Mouse (Mus musculus): ENCODE results near the gene Sox11. TPM values are rescaled to one million over a fixed set of nuclear protein-coding genes. Genes with fewer than 3 reads are reported as not detected.
A peak's percentile ranks its signal among the peaks of the same experiment; 100 is the strongest.

Sox11 gene
- total RNA-seq, 1 experiment = 10.1 TPM

DNA sequence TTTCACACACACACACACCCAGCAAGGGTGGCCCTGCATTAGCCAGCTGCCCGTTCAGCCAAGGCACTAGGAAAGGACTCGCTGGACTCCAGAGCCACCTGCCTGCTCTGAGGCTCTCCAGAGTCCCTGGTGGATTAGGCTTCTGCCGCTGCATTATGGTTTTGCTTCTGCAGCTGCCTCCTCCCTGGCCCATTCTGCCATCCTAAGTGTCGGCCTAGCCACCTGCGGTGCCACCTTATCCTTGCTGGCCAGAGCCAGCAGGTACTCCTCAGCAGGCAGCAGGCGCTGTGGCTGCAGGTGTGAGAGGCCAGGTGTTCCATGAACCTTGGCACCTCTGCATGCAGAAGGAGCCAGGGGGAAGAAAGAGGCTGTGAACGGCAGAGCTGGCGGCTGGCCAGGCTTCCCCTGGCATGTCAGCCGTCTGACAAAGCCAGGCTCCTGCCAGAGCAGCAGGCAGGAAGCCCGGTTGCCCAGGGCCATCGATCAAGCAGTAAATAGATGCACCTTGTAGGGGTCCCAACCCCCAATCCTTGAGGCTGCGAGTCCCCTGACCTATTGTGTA, 14.8 kb upstream of the Sox11 start:
- no peaks in the 10 kb centered on the region for H3K4me1 ChIP-seq (ENCODE audit: control insufficient read depth in 2 of 2, insufficient read depth in 2 of 2, low read length in 2 of 2, poor library complexity in 1 of 2)
- no peaks in the 10 kb centered on the region for H3K9me3 ChIP-seq (ENCODE audit: control insufficient read depth, insufficient read depth, low read depth, low read length)
- no peak overlapping the region for H3K27ac ChIP-seq (ENCODE audit: insufficient read depth, low read depth, low read length, poor library complexity, severe bottlenecking)
- no peak overlapping the region for H3K4me3 ChIP-seq (ENCODE audit: insufficient read depth in 1 of 2, low read depth in 1 of 2, low read length in 2 of 2, poor library complexity in 1 of 2, severe bottlenecking in 1 of 2)
- no peaks in the 10 kb centered on the region for H3K36me3 ChIP-seq (ENCODE audit: control insufficient read depth, insufficient read depth, low read length, poor library complexity, severe bottlenecking)
- H3K9ac ChIP-seq (ENCODE audit: insufficient read depth, low read depth, low read length, poor library complexity, severe bottlenecking) = no peak overlapping the region
- in situ Hi-C loops (cut with MboI; ENCODE audit: low sequenced_read_pairs in 2 of 2, unreplicated experiment in 2 of 2) = no loop called here
- DNase-seq (ENCODE audit: low read depth, low spot score) = no peak
- TF ChIP-seq ZC3H11A (IDR thresholded peaks at IDR 0.05; ENCODE audit: borderline replicate concordance, low read depth, low read length) (no peak), MAFK (IDR thresholded peaks at IDR 0.05; ENCODE audit: insufficient read depth, low read depth, low read length) (no peak), HCFC1 (IDR thresholded peaks at IDR 0.05; ENCODE audit: borderline replicate concordance, insufficient read depth, low read length) (no peak), CHD2 (IDR thresholded peaks at IDR 0.05; ENCODE audit: low read depth, low read length) (no peak), ZNF384 (IDR thresholded peaks at IDR 0.05; ENCODE audit: low read depth, low read length) (no peak)

GRCm38 (mm10) chr12:27356571-27356970, 14.2 kb upstream of the Sox11 start:
- H3K36me3 ChIP-seq (ENCODE audit: control insufficient read depth, insufficient read depth, low read length, poor library complexity, severe bottlenecking) = no peaks in the 10 kb centered on the region
- in situ Hi-C loops (cut with MboI; ENCODE audit: low sequenced_read_pairs in 2 of 2, unreplicated experiment in 2 of 2) = no loop called here
- TF ChIP-seq CHD2 (IDR thresholded peaks at IDR 0.05; ENCODE audit: low read depth, low read length) (no peak), ZC3H11A (IDR thresholded peaks at IDR 0.05; ENCODE audit: borderline replicate concordance, low read depth, low read length) (no peak), HCFC1 (IDR thresholded peaks at IDR 0.05; ENCODE audit: borderline replicate concordance, insufficient read depth, low read length) (no peak), ZNF384 (IDR thresholded peaks at IDR 0.05; ENCODE audit: low read depth, low read length) (no peak), MAFK (IDR thresholded peaks at IDR 0.05; ENCODE audit: insufficient read depth, low read depth, low read length) (no peak)
- no peak overlapping the region for H3K9ac ChIP-seq (ENCODE audit: insufficient read depth, low read depth, low read length, poor library complexity, severe bottlenecking)
- DNase-seq (ENCODE audit: low read depth, low spot score) = no peak
- H3K4me3 ChIP-seq (ENCODE audit: insufficient read depth in 1 of 2, low read depth in 1 of 2, low read length in 2 of 2, poor library complexity in 1 of 2, severe bottlenecking in 1 of 2) = no peak overlapping the region
- no peaks in the 10 kb centered on the region for H3K9me3 ChIP-seq (ENCODE audit: control insufficient read depth, insufficient read depth, low read depth, low read length)
- H3K4me1 ChIP-seq (ENCODE audit: control insufficient read depth in 2 of 2, insufficient read depth in 2 of 2, low read length in 2 of 2, poor library complexity in 1 of 2) = no peaks in the 10 kb centered on the region
- no peak overlapping the region for H3K27ac ChIP-seq (ENCODE audit: insufficient read depth, low read depth, low read length, poor library complexity, severe bottlenecking)

DNA sequence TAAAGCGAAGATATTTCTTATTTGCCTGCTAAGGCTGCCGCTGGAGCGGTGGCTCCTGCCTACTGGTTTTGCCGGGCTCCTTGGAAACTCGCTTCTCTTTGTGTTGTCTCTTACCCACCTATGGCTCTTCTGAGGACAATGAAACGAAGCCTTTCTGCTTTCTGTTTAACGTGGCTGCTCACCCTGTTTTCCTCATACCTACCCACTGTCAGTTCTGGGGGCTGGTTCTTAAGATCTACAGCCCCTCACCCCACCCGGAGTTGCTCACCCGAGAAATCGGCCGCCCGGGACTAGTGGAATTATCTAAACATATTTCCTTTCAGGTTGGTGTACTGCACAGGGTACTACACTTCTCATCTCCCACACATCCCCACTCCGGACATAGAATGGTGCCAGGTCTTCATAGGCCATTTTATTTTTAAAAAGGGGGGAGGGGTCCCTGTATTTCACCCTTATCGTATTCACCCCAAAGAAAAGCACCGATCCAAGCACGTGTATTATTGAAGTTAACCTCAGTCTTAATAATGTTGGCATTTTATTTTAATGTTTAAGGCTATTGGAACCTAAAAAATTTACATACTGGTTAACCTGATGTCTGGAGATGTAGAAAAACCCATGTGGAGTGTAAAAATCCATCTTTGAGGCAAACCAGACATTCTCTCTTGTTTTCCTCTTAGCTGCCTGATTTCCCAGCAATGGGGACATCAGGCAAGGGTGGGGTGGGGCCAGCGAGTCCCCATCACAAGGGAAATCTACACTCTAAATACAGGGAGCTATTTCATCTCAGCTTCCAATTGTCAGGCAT, 1.4 kb upstream of the Sox11 start:
- in situ Hi-C loops (cut with MboI; ENCODE audit: low sequenced_read_pairs in 2 of 2, unreplicated experiment in 2 of 2) = no loop called here
- no peak for DNase-seq (ENCODE audit: low read depth, low spot score)
- Histone ChIP-seq H3K9ac (ENCODE audit: insufficient read depth, low read depth, low read length, poor library complexity, severe bottlenecking) (no peak overlapping the region), H3K36me3 (ENCODE audit: control insufficient read depth, insufficient read depth, low read length, poor library complexity, severe bottlenecking) (no peaks in the 10 kb centered on the region), H3K9me3 (ENCODE audit: control insufficient read depth, insufficient read depth, low read depth, low read length) (no peaks in the 10 kb centered on the region), H3K4me3 (ENCODE audit: insufficient read depth in 1 of 2, low read depth in 1 of 2, low read length in 2 of 2, poor library complexity in 1 of 2, severe bottlenecking in 1 of 2) (peak overlapping the region; percentile 75 to 79), H3K4me1 (ENCODE audit: control insufficient read depth in 2 of 2, insufficient read depth in 2 of 2, low read length in 2 of 2, poor library complexity in 1 of 2) (peaks cover 2 to 3% of the 10 kb centered on the region in 2 experiments; a peak in 3 of 4 replicates), H3K27ac (ENCODE audit: insufficient read depth, low read depth, low read length, poor library complexity, severe bottlenecking) (no peak overlapping the region)
- TF ChIP-seq MAFK (IDR thresholded peaks at IDR 0.05; ENCODE audit: insufficient read depth, low read depth, low read length) (no peak), CHD2 (IDR thresholded peaks at IDR 0.05; ENCODE audit: low read depth, low read length) (no peak), HCFC1 (IDR thresholded peaks at IDR 0.05; ENCODE audit: borderline replicate concordance, insufficient read depth, low read length) (no peak), ZC3H11A (IDR thresholded peaks at IDR 0.05; ENCODE audit: borderline replicate concordance, low read depth, low read length) (no peak), ZNF384 (IDR thresholded peaks at IDR 0.05; ENCODE audit: low read depth, low read length) (no peak)

DNA sequence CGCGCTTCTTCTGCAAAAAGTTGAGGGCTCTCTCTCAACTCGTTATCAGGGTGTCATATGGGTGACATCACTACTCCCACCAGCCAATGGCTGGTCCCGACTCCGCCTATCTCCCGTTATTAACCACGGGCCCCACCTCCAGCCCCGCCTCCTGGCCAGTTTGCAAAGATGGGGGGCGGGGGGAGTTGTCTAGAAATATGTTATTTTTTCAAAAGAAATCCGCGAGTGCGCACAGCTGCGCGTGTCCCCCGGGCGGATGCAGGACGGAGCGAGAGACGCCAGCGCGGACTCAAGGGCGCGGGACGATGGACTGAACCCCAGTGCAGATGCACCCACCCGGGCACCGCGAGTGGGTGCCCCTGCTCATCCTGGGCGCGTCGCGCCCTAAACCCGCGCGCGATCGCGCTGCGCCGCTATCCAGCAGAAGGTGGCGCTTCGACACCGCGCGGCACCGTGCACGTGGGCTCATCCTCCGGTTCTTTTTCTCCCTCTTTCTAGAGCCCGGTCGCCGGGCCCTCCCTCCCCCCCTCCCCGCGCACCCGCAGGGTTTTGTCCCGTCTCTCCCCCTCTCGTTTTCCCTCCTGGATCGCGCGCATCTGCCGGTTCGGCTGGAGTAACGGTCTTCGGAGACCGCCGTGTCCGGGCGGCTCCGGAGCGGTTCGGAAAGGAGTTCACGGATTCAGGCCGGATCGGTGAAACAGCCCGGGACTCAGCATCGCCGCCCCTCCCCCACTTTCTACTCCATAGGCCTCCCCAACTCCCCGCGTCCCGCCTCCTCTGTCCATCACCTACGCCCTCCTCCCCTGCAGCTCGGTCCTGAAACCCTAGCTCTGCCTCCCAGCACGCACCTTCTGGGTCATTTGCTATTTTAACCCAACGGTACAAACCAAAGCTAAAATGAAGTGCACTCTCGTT, 574 bp upstream of the Sox11 start:
- TF ChIP-seq ZNF384 (IDR thresholded peaks at IDR 0.05; ENCODE audit: low read depth, low read length) (no peak), ZC3H11A (IDR thresholded peaks at IDR 0.05; ENCODE audit: borderline replicate concordance, low read depth, low read length) (no peak), HCFC1 (IDR thresholded peaks at IDR 0.05; ENCODE audit: borderline replicate concordance, insufficient read depth, low read length) (no peak), CHD2 (IDR thresholded peaks at IDR 0.05; ENCODE audit: low read depth, low read length) (no peak), MAFK (IDR thresholded peaks at IDR 0.05; ENCODE audit: insufficient read depth, low read depth, low read length) (no peak)
- Histone ChIP-seq H3K9ac (ENCODE audit: insufficient read depth, low read depth, low read length, poor library complexity, severe bottlenecking) (peak overlapping the region; percentile 66), H3K27ac (ENCODE audit: insufficient read depth, low read depth, low read length, poor library complexity, severe bottlenecking) (no peak overlapping the region), H3K4me3 (ENCODE audit: insufficient read depth in 1 of 2, low read depth in 1 of 2, low read length in 2 of 2, poor library complexity in 1 of 2, severe bottlenecking in 1 of 2) (peak overlapping the region; percentile 75 to 79), H3K9me3 (ENCODE audit: control insufficient read depth, insufficient read depth, low read depth, low read length) (no peaks in the 10 kb centered on the region), H3K4me1 (ENCODE audit: control insufficient read depth in 2 of 2, insufficient read depth in 2 of 2, low read length in 2 of 2, poor library complexity in 1 of 2) (peaks cover 2 to 5% of the 10 kb centered on the region in 2 experiments; a peak in 3 of 4 replicates), H3K36me3 (ENCODE audit: control insufficient read depth, insufficient read depth, low read length, poor library complexity, severe bottlenecking) (no peaks in the 10 kb centered on the region)
- peak; percentile 76 for DNase-seq (ENCODE audit: low read depth, low spot score)
- in situ Hi-C loops (cut with MboI; ENCODE audit: low sequenced_read_pairs in 2 of 2, unreplicated experiment in 2 of 2) = no loop called here
